Mouse (Mus musculus) small intestine, adult 2 months (tissue): ENCODE measurements around the gene Hspa1a.

Experiments used
- CTCF ChIP-seq: fragments of 200-500 bp; IDR thresholded peaks from 2 replicates; pipeline ENCODE4 v1.5.1; 2012; ENCODE audit warnings: low read depth, mild to moderate bottlenecking, control low read depth, inconsistent platforms, low read length, moderate library complexity, mixed read lengths; ENCODE audit not compliant: insufficient replicate concordance, insufficient read length; ENCODE audit errors: extremely low read depth
- POLR2A ChIP-seq: fragments of 200-500 bp; IDR thresholded peaks from 2 replicates; pipeline ENCODE4 v1.6.1; 2012; ENCODE audit warnings: low read depth, mild to moderate bottlenecking, control low read depth, inconsistent platforms, low read length, moderate library complexity

DNA sequence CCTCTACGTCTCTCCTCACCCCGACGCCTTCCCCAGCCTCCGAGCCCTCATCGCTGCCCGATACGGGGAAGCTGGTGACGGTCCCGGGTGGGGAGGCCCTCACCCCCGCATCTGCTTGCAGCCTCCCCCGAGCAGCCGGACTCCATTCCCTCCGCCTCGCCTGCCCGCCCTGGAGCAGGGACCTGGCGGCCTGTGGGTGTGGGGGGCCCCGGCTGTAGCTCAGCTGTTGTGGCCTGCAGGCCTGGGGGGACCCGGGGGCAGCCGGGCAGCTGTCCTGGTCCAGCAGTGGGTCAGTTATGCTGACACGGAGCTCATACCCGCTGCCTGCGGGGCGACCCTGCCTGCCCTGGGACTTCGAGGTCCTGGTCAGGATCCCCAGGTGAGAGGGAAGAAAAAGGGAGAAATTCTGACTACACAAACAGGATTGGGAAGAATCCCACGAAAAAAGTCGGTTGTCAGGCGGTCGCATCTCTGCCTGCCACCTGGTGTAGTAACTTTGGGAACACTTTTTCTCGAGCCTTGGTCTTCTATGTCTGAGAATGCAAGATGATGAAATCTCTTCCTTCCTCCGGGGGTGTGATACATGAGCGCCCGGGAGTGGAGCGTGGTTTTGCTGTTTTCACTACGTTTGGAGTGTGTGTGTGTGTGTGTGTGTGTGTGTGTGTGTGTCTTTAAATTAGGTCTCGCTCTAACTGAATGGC is 29.6 kb upstream of the Hspa1a start:
- no peak for TF ChIP-seq CTCF
- TF ChIP-seq POLR2A, result 0 out of 2 replicates have a peak, but pooled peaks have one; percentile 9
